Mouse (Mus musculus) testis, adult 10 weeks (tissue): ENCODE measurements around the gene Zfp612. TPM values are rescaled to one million over a fixed set of nuclear protein-coding genes. Genes with fewer than 3 reads are reported as not detected.

Source experiments
- polyA plus RNA-seq: library from polyadenylated mRNA; stranded (reverse); fragments of 350-450 nt; fragmentation: Illumina TruSeq; extraction: RNeasy Lipid Tissue Mini Kit (QIAGEN cat#74804); gene quantifications from one replicate; pipeline ENCODE4 v1.2.3, GENCODE M21; 2014; ENCODE audit warnings: low read depth, low replicate concordance

Zfp612 gene
- polyA plus RNA-seq: 20.3 TPM

GRCm38 (mm10) chr8:110079282-110080221 lies at the start of gene Zfp612:
TSS of gene Zfp612 (plus strand) at chr8:110079746.

GRCm38 (mm10) chr8:110039659-110040058 lies 39.9 kb upstream of the Zfp612 start, which contains the start of gene Chst4:
TSS of gene Chst4 (minus strand) at chr8:110039740.

GRCm38 (mm10) chr8:110100907-110101306 lies 21.4 kb downstream of the Zfp612 start, which contains the start of gene Gm21964:
TSS of gene Gm21964 (plus strand) at chr8:110101207.

GRCm38 (mm10) chr8:110102653-110103052 lies 23.1 kb downstream of the Zfp612 start, which contains the start of gene Gm17720:
TSS of gene Gm17720 (minus strand) at chr8:110102753.

Other genes starting within 250 kb of the Zfp612 start
- gene Phlpp2, start 211.2 kb upstream of the Zfp612 start, polyA plus RNA-seq: 3.1 TPM
- 1.4 TPM for gene Marveld3, start 117.5 kb upstream of the Zfp612 start, polyA plus RNA-seq
- gene Tat, start 89.3 kb upstream of the Zfp612 start, polyA plus RNA-seq: 0.11 TPM
- gene Chst4, start 40.0 kb upstream of the Zfp612 start, polyA plus RNA-seq: not detected
- gene Gm21964, start 21.5 kb downstream of the Zfp612 start, polyA plus RNA-seq: 0.31 TPM
- not detected for gene Gm17720, start 23.0 kb downstream of the Zfp612 start, polyA plus RNA-seq
- gene Calb2, start 88.5 kb downstream of the Zfp612 start, polyA plus RNA-seq: 0.20 TPM
- 1.9 TPM for gene Cmtr2, start 135.9 kb downstream of the Zfp612 start, polyA plus RNA-seq
- gene Hydin, start 187.2 kb downstream of the Zfp612 start, polyA plus RNA-seq: 53.0 TPM